Mouse (Mus musculus): Measurements from ENCODE around the gene C2cd5. TPM values are rescaled to one million over a fixed set of nuclear protein-coding genes. Genes with fewer than 3 reads are reported as not detected.
"Not testable (repeated sequence)": the region's sequence is repeated elsewhere in the genome, so short reads cannot be mapped to it uniquely, and the experiment has no call there.

Gene C2cd5
- 35.9 and 40.6 TPM in 2 replicates for polyA plus RNA-seq (2016; fragmentation: Nextera tagmentation; extraction: Ambion mirVana)

DNA sequence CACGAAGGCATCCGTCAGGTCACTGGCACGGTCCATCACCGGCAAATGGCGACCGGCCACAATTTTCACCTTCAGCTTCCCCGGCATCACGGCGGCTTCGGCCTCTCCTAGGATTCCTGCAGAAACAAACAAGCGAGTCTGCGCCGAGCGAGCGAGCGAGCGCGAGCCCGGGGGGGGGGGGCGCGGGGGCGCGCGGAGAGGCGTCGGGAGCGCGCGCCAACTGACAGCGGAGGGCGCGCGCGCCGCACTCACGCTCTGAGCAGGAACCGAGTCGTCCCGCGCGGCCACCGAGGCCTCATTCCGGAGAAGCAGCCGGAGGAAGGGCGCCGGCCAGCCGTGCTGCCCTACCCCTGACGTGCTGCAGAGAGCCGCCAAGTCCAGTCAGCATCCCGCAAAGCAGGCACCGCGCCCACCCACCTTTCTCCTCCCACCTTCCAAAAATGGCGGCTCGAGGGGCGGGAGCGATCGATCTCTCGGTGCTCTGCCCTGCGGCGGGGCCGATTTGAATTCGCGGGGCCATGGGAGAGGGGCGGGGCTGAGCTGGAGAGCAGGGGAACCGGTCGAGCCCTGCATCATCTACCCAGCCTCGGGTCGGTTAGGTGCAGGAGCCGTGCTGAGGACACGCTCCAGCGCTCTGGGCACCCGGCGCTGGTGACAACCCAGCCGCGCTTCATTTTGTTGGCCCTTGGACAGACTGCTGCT, at the start of gene C2cd5:
Gene C2cd5, minus strand, starts transcription at position 461 of the 702 bp plus-strand sequence.
- Histone ChIP-seq H3K9me3 (no peaks in the 10 kb centered on the region), H3K4me3 (peak within 1 kb of the TSS; percentile 90), H3K27ac (peak within 1 kb of the TSS; percentile 93), H3K27me3 (no peaks in the 10 kb centered on the region), H3K9ac (peak within 1 kb of the TSS; percentile 88), H3K4me2 (replicated peaks) (peak within 1 kb of the TSS; percentile 81), H3K36me3 (peaks cover 7% of the 10 kb centered on the region; the same call in 1 of the 2 replicates), H3K4me1 (0 out of 2 replicates have a peak, but pooled peaks cover 2% of the 10 kb centered on the region)
- WGBS: under 1% methylated on average over 65 of the region's 75 CpGs
- peak; percentile 93 for ATAC-seq (ENCODE audit: insufficient number of reproducible peaks, insufficient read depth, low FRiP score, low TSS enrichment)

DNA sequence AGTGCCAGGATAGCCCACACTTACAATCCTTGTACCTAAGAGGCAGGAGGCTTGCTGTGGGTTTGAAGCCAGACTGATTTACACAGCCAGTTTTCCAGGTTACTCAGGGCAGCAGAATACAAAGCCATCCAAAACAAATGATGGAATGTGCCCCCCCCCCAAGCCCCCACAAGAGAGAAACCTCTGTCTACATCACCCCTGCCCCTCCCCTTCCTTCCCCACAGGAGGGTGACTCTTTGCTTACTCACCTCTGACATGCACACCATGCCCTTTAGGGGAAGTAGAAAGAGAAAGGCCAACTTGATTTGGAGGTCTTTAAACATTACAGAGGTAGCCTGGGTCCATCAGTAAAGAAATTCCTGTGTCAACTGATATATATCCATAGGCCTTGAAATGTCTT, 48.9 kb upstream of the C2cd5 start:
- ATAC-seq (ENCODE audit: insufficient number of reproducible peaks, insufficient read depth, low FRiP score, low TSS enrichment): no peak
- Histone ChIP-seq H3K4me2 (replicated peaks) (no peak overlapping the region), H3K4me3 (no peak overlapping the region), H3K27me3 (no peaks in the 10 kb centered on the region), H3K9me3 (no peaks in the 10 kb centered on the region), H3K27ac (no peak overlapping the region), H3K4me1 (peaks cover 22% of the 10 kb centered on the region), H3K36me3 (no peaks in the 10 kb centered on the region), H3K9ac (no peak overlapping the region)

DNA sequence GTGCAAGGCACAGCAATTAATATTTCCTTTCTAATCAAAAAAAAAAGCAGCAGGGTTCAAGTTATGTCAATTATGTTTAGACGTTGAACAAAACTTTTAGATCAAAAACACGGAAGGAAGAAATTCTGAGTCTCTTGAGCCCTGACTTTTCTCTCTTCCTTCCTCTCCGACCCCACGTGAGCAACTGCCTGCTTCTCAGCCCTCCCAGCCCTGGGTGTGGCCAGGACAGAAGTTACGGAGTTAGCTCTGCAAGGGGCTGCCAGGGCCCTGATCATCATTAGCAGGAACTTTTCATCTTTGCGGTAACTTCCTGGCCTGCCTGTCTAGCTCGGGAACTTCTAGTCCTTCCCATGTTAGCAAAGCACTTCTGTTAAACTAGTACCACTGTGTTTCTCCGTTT, 46.8 kb upstream of the C2cd5 start:
- peaks cover 17% of the 10 kb centered on the region; the same call in 1 of the 2 replicates for H3K4me1 ChIP-seq
- no peak overlapping the region for H3K27ac ChIP-seq
- ATAC-seq (ENCODE audit: insufficient number of reproducible peaks, insufficient read depth, low FRiP score, low TSS enrichment): no peak
- H3K4me2 ChIP-seq (replicated peaks): no peak overlapping the region
- WGBS: 45% methylated on average over 8 of the region's 8 CpGs
- no peaks in the 10 kb centered on the region for H3K9me3 ChIP-seq
- no peak overlapping the region for H3K4me3 ChIP-seq
- no peaks in the 10 kb centered on the region for H3K27me3 ChIP-seq
- no peak overlapping the region for H3K9ac ChIP-seq
- no peaks in the 10 kb centered on the region for H3K36me3 ChIP-seq

DNA sequence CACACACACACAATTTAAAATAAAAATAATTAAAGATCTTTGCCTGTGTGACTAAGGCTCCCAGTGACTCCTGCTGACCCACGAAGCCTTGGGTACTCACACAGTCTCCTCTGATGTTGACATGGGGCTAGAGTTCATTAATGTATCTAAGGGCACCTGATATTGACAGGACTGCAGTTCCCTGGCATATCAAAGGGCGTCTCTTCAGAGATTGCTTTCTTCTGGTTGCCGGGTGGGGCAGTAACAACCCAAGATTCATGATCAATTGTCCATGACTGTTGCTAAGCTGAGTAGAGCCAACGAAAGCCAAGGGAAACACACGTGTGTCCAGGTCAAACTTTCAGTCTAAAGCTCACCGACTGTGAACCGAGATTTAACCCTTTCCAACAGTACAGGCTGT, 45.1 kb upstream of the C2cd5 start:
- ATAC-seq (ENCODE audit: insufficient number of reproducible peaks, insufficient read depth, low FRiP score, low TSS enrichment): no peak
- Histone ChIP-seq H3K27ac (no peak overlapping the region), H3K27me3 (no peaks in the 10 kb centered on the region), H3K4me1 (peaks cover 15% of the 10 kb centered on the region; the same call in 1 of the 2 replicates), H3K4me2 (replicated peaks) (no peak overlapping the region), H3K4me3 (no peak overlapping the region), H3K9me3 (no peaks in the 10 kb centered on the region), H3K36me3 (no peaks in the 10 kb centered on the region), H3K9ac (no peak overlapping the region)
- 66% methylated on average over 7 of the region's 7 CpGs for WGBS

DNA sequence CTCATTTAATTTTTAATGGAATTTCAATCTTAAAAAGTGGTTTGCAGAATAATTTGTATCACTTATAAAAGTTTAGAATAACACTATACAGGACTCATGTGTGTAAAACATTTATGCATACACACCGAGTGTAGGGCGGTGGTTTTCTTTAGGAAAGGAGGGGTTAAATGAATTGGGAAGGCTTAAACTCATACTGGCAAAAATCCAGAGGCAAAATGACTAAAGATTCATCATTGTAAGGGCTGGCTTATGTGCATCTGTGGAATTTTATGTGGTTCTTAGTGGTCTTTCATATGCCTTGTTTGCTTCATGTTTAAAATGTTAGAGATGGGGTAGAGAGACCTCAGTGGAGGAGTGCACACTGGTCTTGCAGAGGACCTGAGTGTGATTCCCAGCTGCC, 44.6 kb upstream of the C2cd5 start:
- 78% methylated on average over 2 of the region's 2 CpGs for WGBS
- Histone ChIP-seq H3K27me3 (no peaks in the 10 kb centered on the region), H3K27ac (no peak overlapping the region), H3K9me3 (no peaks in the 10 kb centered on the region), H3K9ac (no peak overlapping the region), H3K4me3 (no peak overlapping the region), H3K4me2 (replicated peaks) (no peak overlapping the region), H3K4me1 (peaks cover 10% of the 10 kb centered on the region; the same call in 1 of the 2 replicates), H3K36me3 (no peaks in the 10 kb centered on the region)
- ATAC-seq (ENCODE audit: insufficient number of reproducible peaks, insufficient read depth, low FRiP score, low TSS enrichment): no peak

DNA sequence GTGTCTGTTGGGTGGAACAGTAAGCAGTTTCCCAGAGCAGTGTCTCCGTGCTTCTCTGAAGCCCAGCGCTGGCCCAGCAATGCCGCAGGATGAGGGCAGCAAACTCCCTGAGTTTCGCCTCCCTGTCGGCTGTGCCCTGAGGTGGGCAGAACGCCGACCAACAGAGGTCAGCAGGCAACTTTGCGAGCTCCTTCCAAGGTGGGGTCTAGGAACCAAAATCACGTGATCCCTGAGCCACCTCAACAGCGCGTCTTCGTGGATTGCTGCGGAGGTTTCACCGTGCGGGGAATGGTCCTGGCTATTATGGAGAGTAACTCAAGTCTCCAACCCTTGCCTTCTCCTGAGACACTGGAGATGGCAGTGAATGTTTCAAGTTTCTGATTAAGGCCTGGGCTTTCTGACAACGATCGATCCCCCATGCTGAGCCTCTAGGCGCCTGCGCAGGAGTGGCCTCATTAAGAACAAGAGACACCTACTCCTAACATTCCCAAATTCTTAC, 43.9 kb upstream of the C2cd5 start:
- H3K4me3 ChIP-seq: peak overlapping the region; percentile 34
- H3K9ac ChIP-seq: no peak overlapping the region; the same call in 1 of the 2 replicates
- H3K4me2 ChIP-seq (replicated peaks): peak overlapping the region; percentile 51
- H3K27me3 ChIP-seq: no peaks in the 10 kb centered on the region
- peaks cover 8% of the 10 kb centered on the region; the same call in 1 of the 2 replicates for H3K4me1 ChIP-seq
- ATAC-seq (ENCODE audit: insufficient number of reproducible peaks, insufficient read depth, low FRiP score, low TSS enrichment): no peak
- WGBS: 14% methylated on average over 19 of the region's 19 CpGs
- H3K36me3 ChIP-seq: no peaks in the 10 kb centered on the region
- no peaks in the 10 kb centered on the region for H3K9me3 ChIP-seq
- H3K27ac ChIP-seq: no peak overlapping the region

DNA sequence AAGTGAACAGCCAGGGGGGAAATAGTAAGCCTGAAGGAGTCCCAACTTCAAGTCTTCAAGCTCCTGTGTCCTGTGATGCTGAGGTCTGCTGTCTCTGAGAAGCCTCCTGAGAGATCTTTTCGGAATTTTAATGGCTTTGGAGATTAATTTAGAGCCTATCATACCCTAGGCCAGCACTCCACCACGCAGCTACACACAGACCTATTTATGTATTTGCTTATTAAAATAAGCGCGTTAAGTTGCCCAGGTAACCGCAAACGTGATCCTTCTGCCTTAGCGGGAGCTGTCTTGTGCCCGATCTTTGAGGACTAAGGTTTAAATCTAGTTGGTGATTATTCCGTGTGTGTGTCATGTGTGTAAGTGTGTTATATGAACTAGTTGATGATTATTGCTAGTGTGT, 43.4 kb upstream of the C2cd5 start:
- H3K4me1 ChIP-seq: peaks cover 7% of the 10 kb centered on the region; the same call in 1 of the 2 replicates
- H3K4me3 ChIP-seq: peak overlapping the region; percentile 34; the same call in 1 of the 2 replicates
- H3K27me3 ChIP-seq: no peaks in the 10 kb centered on the region
- H3K9ac ChIP-seq: no peak overlapping the region
- WGBS: 83% methylated on average over 9 of the region's 9 CpGs
- H3K36me3 ChIP-seq: no peaks in the 10 kb centered on the region
- H3K9me3 ChIP-seq: no peaks in the 10 kb centered on the region
- ATAC-seq (ENCODE audit: insufficient number of reproducible peaks, insufficient read depth, low FRiP score, low TSS enrichment): no peak
- H3K4me2 ChIP-seq (replicated peaks): peak overlapping the region; percentile 51
- no peak overlapping the region for H3K27ac ChIP-seq

DNA sequence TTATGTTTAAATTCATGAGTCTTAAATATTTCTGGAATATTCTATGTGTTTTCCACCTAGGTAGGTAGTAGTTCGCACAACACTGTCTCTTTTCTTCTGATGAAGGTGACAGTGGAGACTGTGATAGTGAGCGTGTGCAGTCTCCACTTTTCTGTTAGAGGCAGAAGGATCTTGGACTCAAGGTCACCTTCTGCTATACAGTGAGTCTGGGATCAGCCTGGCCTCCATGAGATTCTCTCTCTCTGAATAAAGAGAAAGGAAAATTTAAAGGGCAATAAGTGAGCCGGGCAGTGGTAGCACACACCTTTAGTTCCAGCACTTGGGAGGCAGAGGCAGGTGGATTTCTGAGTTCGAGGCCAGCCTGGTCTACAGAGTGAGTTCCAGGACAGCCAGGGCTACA, 42.9 kb upstream of the C2cd5 start:
- H3K36me3 ChIP-seq: no peaks in the 10 kb centered on the region
- no peak overlapping the region for H3K4me2 ChIP-seq (replicated peaks)
- no peak overlapping the region for H3K27ac ChIP-seq
- no peaks in the 10 kb centered on the region for H3K27me3 ChIP-seq
- WGBS: 96% methylated on average over 4 of the region's 4 CpGs
- no peak overlapping the region for H3K4me3 ChIP-seq
- no peak overlapping the region for H3K9ac ChIP-seq
- peaks cover 7% of the 10 kb centered on the region; the same call in 1 of the 2 replicates for H3K4me1 ChIP-seq
- no peak for ATAC-seq (ENCODE audit: insufficient number of reproducible peaks, insufficient read depth, low FRiP score, low TSS enrichment)
- no peaks in the 10 kb centered on the region for H3K9me3 ChIP-seq

DNA sequence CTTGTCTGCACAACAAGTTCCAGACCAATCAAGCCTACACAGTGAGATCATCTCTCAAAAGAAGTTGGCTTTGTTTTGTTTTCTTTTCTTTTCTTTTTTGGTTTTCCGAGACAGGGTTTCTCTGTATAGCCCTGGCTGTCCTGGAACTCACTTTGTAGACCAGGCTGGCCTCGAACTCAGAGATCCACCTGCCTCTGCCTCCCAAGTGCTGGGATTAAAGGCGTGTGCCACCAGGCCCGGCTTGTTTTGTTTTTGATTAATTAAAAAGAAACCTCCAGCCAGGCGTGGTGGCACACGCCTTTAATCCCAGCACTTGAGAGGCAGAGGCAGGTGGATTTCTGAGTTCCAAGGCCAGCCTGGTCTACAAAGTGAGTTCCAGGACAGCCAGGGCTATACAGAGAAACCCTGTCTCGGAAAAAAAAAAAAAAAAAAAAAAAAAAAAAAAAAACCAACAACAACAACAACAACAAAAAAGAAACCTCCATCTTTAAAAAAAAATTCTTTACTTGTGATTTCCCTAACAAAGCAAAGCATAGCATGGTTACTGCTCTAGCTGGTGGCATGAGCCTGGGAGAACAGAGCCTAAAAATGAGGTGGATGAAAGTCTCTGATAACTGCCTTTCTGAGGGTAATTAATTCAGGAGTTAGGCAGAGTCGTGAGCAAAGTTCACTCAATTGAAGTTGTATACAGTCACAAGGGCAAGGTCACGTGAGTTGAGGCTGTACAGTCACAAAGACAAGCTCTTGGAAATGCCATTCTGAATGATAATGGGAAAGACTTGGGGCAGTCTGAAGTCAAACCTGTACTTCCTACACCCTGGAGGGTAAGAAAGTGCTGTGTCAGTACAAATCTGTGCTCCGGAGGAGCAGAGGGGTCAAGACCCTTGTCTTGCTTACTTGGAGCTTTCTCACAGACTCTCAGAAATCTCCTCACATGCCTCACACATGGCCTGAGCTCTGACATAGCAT, 42.0 kb upstream of the C2cd5 start:
- H3K9me3 ChIP-seq; H3K4me3 ChIP-seq; H3K27ac ChIP-seq; H3K36me3 ChIP-seq; H3K27me3 ChIP-seq; H3K9ac ChIP-seq; H3K4me2 ChIP-seq (replicated peaks); ATAC-seq (ENCODE audit: insufficient number of reproducible peaks, insufficient read depth, low FRiP score, low TSS enrichment); H3K4me1 ChIP-seq: not testable (repeated sequence)
- 65% methylated on average over 9 of the region's 10 CpGs for WGBS

DNA sequence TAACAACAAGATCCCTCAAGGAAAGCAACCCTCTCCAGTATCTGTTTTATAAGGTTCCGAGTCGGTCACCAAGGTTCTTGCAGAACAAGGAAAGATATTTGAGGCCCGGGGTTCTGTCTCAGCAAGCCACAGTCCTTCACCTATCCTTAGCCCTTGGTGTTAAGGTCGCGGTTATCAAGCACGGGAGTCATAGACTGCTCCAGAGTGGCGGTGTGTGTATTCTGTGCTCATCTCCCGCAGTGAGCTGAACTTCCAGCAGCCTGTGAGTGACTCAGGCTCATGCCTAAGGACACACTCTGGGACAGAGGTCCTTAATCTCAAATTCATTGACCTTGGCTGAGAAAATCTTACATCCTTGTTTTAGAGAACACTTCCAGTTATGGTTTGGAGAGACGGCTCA, 40.9 kb upstream of the C2cd5 start:
- no peak for ATAC-seq (ENCODE audit: insufficient number of reproducible peaks, insufficient read depth, low FRiP score, low TSS enrichment)
- no peak overlapping the region for H3K9ac ChIP-seq
- H3K36me3 ChIP-seq: no peaks in the 10 kb centered on the region
- H3K27ac ChIP-seq: no peak overlapping the region
- H3K27me3 ChIP-seq: no peaks in the 10 kb centered on the region
- H3K9me3 ChIP-seq: no peaks in the 10 kb centered on the region
- H3K4me1 ChIP-seq: peaks cover 7% of the 10 kb centered on the region; the same call in 1 of the 2 replicates
- H3K4me2 ChIP-seq (replicated peaks): no peak overlapping the region
- H3K4me3 ChIP-seq: no peak overlapping the region
- 90% methylated on average over 9 of the region's 9 CpGs for WGBS

DNA sequence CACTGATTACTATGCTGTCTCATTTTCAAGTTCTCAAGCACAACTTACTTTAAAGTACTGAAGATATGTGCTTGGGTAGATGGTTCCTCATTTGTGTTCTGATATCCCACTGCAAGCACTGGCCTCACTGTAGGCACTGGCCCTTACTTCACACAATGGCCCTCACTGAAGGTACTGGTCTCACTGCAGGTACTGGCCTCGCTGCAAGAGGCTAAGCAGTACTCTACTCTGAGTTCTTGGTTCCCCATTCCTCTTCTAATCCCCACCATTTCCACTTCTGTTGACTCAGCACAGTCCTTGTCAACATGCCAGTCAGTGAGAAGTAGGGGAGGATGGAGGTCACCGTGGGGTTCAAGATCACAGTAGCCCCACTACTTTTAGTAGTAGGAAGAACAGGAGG, 39.5 kb upstream of the C2cd5 start:
- peaks cover 7% of the 10 kb centered on the region; the same call in 1 of the 2 replicates for H3K4me1 ChIP-seq
- no peak overlapping the region for H3K4me2 ChIP-seq (replicated peaks)
- no peaks in the 10 kb centered on the region for H3K36me3 ChIP-seq
- no peak for ATAC-seq (ENCODE audit: insufficient number of reproducible peaks, insufficient read depth, low FRiP score, low TSS enrichment)
- H3K9ac ChIP-seq: no peak overlapping the region
- H3K9me3 ChIP-seq: no peaks in the 10 kb centered on the region
- no peaks in the 10 kb centered on the region for H3K27me3 ChIP-seq
- 79% methylated on average over 2 of the region's 2 CpGs for WGBS
- no peak overlapping the region for H3K4me3 ChIP-seq
- no peak overlapping the region for H3K27ac ChIP-seq
